ENCODE assay signal across 10 mouse cellular contexts in genomic region chr8:112297021-112297420, GRCm38 (mm10).
"Had no signal": no experiment of that assay in that cellular context is flagged by ENCODE, and none has a peak within 500 bp of the region (broad histone marks: within the 10 kb centered on the region; RNA-seq: fewer than 3 reads in every experiment).

No protein-coding gene starts in this region.

- H3K27ac ChIP-seq: layer of hippocampus, adult 2 months; limb, embryonic 13.5 days; liver, embryonic 14.5 days; midbrain, embryonic 13.5 days; stomach, postnatal 0 days had no signal

- H3K27me3 ChIP-seq: limb, embryonic 13.5 days; midbrain, embryonic 13.5 days had no signal

- H3K4me1 ChIP-seq: midbrain, embryonic 13.5 days had no signal

- H3K36me3 ChIP-seq: limb, embryonic 13.5 days; midbrain, embryonic 13.5 days had no signal

- H3K9me3 ChIP-seq: limb, embryonic 13.5 days; midbrain, embryonic 13.5 days had no signal

- H3K4me3 ChIP-seq: layer of hippocampus, adult 2 months; limb, embryonic 13.5 days; midbrain, embryonic 13.5 days had no signal

- DNase-seq: kidney, postnatal 10 days; kidney, postnatal 4 days; left cerebral cortex, postnatal 4 days; lung, adult 2 months; lung, postnatal 36 days had no signal
